Mouse (Mus musculus) Patski (cell line): ENCODE measurements around the gene Rabggtb. TPM values are rescaled to one million over a fixed set of nuclear protein-coding genes. Genes with fewer than 3 reads are reported as not detected.
"Not testable (repeated sequence)": the region's sequence is repeated elsewhere in the genome, so short reads cannot be mapped to it uniquely, and the experiment has no call there.

Experiments used
- ATAC-seq: fragments of 100-300 bp; one replicate; pipeline ENCODE4 v1.8.0; 2021
- CTCF ChIA-PET: fragments of 350-600 bp; sonication (Branson Sonifier 250); formaldehyde crosslinking; loops from one replicate; lab custom pipeline; 2022; ENCODE audit warnings: inconsistent platforms; lab: Charles Lee
- POLR2A ChIA-PET: fragments of 350-600 bp; sonication (Branson Sonifier 250); formaldehyde crosslinking; loops from one replicate; lab custom pipeline; 2022; ENCODE audit warnings: antibody characterized with exemption, inconsistent platforms; lab: Charles Lee
- DNase-seq: peaks from one replicate; pipeline ENCODE4 v3.0.0-alpha.2; 2011; ENCODE audit warnings: low read depth, low spot score
- H3K27me3 ChIP-seq: fragments of 371-371 bp; one replicate; pipeline ENCODE4 v1.5.1; 2021
- CTCF ChIP-seq: fragments of 100-300 bp; IDR thresholded peaks from one replicate; pipeline ENCODE4 v1.5.1; 2021
- in situ Hi-C: fragments of 300-500 bp; cut with MboI; formaldehyde crosslinking; loops from 3 replicates; pipeline ENCODE4 v1.11.1; 2018; ENCODE audit warnings: low pct_unique_long_range_greater_than_20kb, mixed read lengths
- polyA plus RNA-seq: library from polyadenylated mRNA; unstranded; gene quantifications from one replicate; pipeline ENCODE4 v1.2.3, GENCODE M21; 2021

The Rabggtb gene
- polyA plus RNA-seq, 1 experiment from 2014 or later, result 219 TPM

DNA sequence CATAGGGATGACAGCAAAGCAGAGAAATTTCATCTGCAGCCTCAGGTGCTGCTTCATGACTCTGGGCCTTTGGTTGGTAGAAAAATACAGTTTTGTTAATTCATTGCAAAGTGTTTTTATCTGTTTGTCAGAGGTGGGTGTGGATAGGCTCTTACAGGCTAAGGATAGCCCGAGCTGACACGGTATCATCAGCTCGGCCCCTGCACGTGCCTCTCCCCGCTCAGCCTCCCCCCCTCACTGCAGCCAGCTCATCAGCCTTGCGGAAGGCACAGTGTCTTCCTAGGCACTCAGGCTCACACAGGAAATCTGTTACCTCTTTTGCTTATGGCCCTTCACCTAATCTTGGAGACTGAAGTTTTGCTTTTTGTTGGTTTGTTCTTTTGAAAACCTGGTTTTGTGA is 24.7 kb downstream of the Rabggtb start:
- DNase-seq (no peak), ATAC-seq (no peak)
- in situ Hi-C loops, result no loop called here
- CTCF ChIA-PET, result interaction anchor here (1.8 kb wide), 1 partner anchor 13 kb away, joined by 5 read pairs; no protein-coding TSS in a partner anchor
- no peak for TF ChIP-seq CTCF
- POLR2A ChIA-PET, result no interaction called here
- no peaks in the 10 kb centered on the region for H3K27me3 ChIP-seq

- POLR2A ChIA-PET, result no interaction called here
Observed at GRCm38 (mm10) chr3:153886296-153886695, 26.5 kb downstream of the Rabggtb start.

DNA sequence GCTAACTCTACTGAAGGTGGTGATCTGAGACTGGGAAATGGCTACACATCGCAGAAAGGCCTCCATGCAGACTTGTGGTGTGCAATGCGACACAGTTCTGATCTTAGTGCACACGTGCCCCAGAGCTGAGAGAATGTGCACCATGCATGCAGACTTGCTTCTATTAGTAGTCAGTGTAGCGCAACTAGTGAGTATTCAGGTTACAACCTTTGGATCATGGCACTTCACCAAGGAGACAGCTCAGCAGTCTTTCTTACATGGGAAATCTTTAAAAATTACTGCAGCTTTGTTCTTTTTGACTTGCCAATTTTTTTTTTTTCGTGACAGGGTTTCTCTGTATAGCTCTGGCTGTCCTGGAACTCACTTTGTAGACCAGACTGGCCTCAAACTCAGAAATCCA is 41.4 kb downstream of the Rabggtb start:
- in situ Hi-C loops, result no loop called here
- ATAC-seq (no peak), DNase-seq (no peak)
- ChIA-PET POLR2A (interaction anchor here (0.6 kb wide), 1 partner anchor 25 kb away, joined by 3 read pairs; no protein-coding TSS in a partner anchor), CTCF (no interaction called here)
- peaks cover 2% of the 10 kb centered on the region for H3K27me3 ChIP-seq
- TF ChIP-seq CTCF, result no peak

More at GRCm38 (mm10) chr3:153886296-153886695, 26.5 kb downstream of the Rabggtb start:
- CTCF ChIA-PET, result interaction anchor here (1.0 to 1.4 kb wide), 8 partner anchors 9 to 1102 kb away, joined by 3 to 6 read pairs (median 3); no protein-coding TSS in a partner anchor
- H3K27me3 ChIP-seq, result no peaks in the 10 kb centered on the region
- in situ Hi-C loops, result no loop called here
- peak; percentile 73 for TF ChIP-seq CTCF
- DNase-seq (no peak), ATAC-seq (peak; percentile 69)

GRCm38 (mm10) chr3:153867149-153868136 is 45.4 kb downstream of the Rabggtb start:
- in situ Hi-C loops, result no loop called here
- ChIA-PET POLR2A (no interaction called here), CTCF (interaction anchor here (0.7 to 1.3 kb wide), 8 partner anchors 8 to 207 kb away, joined by 3 to 4 read pairs (median 3); no protein-coding TSS in a partner anchor)
- ATAC-seq (no peak), DNase-seq (no peak)
- TF ChIP-seq CTCF, result peak; percentile 45
- no peaks in the 10 kb centered on the region for H3K27me3 ChIP-seq

- in situ Hi-C loops, result no loop called here
- no peaks in the 10 kb centered on the region for H3K27me3 ChIP-seq
- CTCF ChIA-PET, result interaction anchor here (1.2 kb wide), 1 partner anchor 8 kb away, joined by 3 read pairs; no protein-coding TSS in a partner anchor
- peak; percentile 21 for TF ChIP-seq CTCF
- POLR2A ChIA-PET, result no interaction called here
- DNase-seq (no peak), ATAC-seq (no peak)
Observed at GRCm38 (mm10) chr3:153864636-153865429, 48.0 kb downstream of the Rabggtb start.

DNA sequence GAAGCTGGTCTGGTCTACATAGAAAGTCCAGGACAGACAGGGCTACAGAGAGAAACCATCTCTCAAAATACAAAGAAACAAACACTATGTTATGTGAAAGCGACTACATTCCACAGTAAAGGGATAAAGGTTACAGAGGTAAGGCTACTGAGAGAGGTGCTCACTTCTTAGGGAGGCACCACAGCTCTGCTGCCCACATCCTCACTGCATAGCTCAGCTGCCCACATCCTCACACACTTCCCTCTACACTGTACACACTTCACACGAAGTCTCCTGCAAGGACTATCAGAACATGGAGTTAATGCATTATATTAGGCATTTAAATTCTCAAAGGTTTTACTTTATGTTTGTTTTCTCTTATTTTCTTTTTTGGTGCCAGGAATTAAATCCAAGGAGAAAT is 49.0 kb downstream of the Rabggtb start:
- ATAC-seq, result no peak
- ChIA-PET CTCF (no interaction called here), POLR2A (no interaction called here)
- no peaks in the 10 kb centered on the region for H3K27me3 ChIP-seq
- no peak for TF ChIP-seq CTCF
- no peak for DNase-seq
- in situ Hi-C loops, result no loop called here

- H3K27me3 ChIP-seq, ATAC-seq, POLR2A ChIA-PET, DNase-seq, in situ Hi-C loops: not testable (repeated sequence)
- CTCF ChIA-PET, result interaction anchor here (1.1 kb wide), 1 partner anchor 8 kb away, joined by 3 read pairs; no protein-coding TSS in a partner anchor
Observed at GRCm38 (mm10) chr3:153860392-153860791, 52.4 kb downstream of the Rabggtb start.

- in situ Hi-C loops, result no loop called here
- ATAC-seq (no peak), DNase-seq (no peak)
- ChIA-PET POLR2A (no interaction called here), CTCF (interaction anchor here (0.9 kb wide), 1 partner anchor 11 kb away, joined by 3 read pairs; no protein-coding TSS in a partner anchor)
- H3K27me3 ChIP-seq, result peaks cover 4% of the 10 kb centered on the region
- TF ChIP-seq CTCF, result no peak
Observed at GRCm38 (mm10) chr3:153858350-153859001, 54.3 kb downstream of the Rabggtb start.

Other genes starting within 250 kb of the Rabggtb start
- 12.2 TPM for gene St6galnac3, start 187.8 kb downstream of the Rabggtb start, polyA plus RNA-seq
- gene Asb17, start 68.8 kb downstream of the Rabggtb start, polyA plus RNA-seq, result 0.12 TPM
- gene Msh4, start 6.9 kb downstream of the Rabggtb start, polyA plus RNA-seq, result 0.03 TPM
- 240 TPM for gene Acadm, start 31.6 kb upstream of the Rabggtb start, polyA plus RNA-seq
- gene Slc44a5, start 60.4 kb upstream of the Rabggtb start, polyA plus RNA-seq, result 5.0 TPM